23 mouse cellular contexts compared by ENCODE assay signal in the genomic region with DNA sequence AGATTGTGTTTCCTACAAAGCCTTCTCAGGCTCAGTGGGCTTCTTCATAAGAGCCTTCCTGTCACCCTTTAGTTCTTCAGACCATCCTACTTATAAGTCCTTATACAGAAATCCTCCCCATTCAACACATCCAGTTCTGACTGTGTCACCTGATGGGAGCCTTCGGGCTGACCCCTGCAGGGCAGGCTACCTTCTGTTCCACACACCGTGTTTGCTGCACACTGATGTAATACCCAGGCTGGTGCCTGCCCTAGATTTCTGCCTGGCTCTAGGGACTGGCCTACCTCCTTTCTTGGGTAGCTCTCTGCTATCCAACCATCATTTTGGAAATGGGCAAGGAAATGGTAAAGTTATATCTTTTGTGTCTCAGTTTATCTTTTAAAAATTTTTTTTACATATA. TPM values are rescaled to one million over a fixed set of nuclear protein-coding genes. Genes with fewer than 3 reads are reported as not detected.
DNase-seq lines count a peak whose midpoint lies in the region; ATAC-seq and TF ChIP-seq lines count a peak whose summit lies in the region.
"Had no signal": no experiment of that assay in that cellular context is flagged by ENCODE, and none has a peak within 500 bp of the region (broad histone marks: within the 10 kb centered on the region; RNA-seq: fewer than 3 reads in every experiment).

No protein-coding gene starts in this region.

- H3K4me3 ChIP-seq in embryonic fibroblast, embryonic 13.5 days (ENCODE audit: insufficient read depth, low read length), result no peak overlapping the region
- H3K4me3 ChIP-seq: heart, embryonic 13.5 days; hindbrain, embryonic 15.5 days; layer of hippocampus, adult 2 months; liver, embryonic 12.5 days had no signal

- H3K4me1 ChIP-seq in embryonic fibroblast, embryonic 13.5 days (ENCODE audit: control insufficient read depth, insufficient read depth, low read length), result peaks cover 2% of the 10 kb centered on the region; the same call in 1 of the 2 replicates
- H3K4me1 ChIP-seq: heart, embryonic 13.5 days; liver, embryonic 12.5 days had no signal

- ATAC-seq in cerebellum, adult (ENCODE audit: insufficient number of reproducible peaks, low FRiP score, low TSS enrichment), result peak; percentile 88
- ATAC-seq: forebrain, embryonic 14.5 days; inflammation-experienced regulatory T-cells, adult 6 months; liver, embryonic 12.5 days; liver, postnatal 0 days; lung, postnatal 0 days had no signal

- no peak for DNase-seq in cerebellum, postnatal 4 days (ENCODE audit: low spot score in 2 of 2)
- peak; percentile 83 for DNase-seq in cerebellum, adult 11-12 months
- DNase-seq in cerebellum, adult 9-11 months, result peak; percentile 86
- DNase-seq in urinary bladder, adult 2 months (ENCODE audit: low spot score), result no peak
- no peak for DNase-seq in adrenal gland, postnatal 25 days
- DNase-seq in retina, embryonic 14.5 days (ENCODE audit: low spot score), result no peak
- DNase-seq: adrenal gland, postnatal 10 days; gastrocnemius, postnatal 25 days; heart, postnatal 10 days; kidney, adult 18-20 months; liver, postnatal 0 days; lung, postnatal 4 days; midbrain, embryonic 14.5 days; thymus, postnatal 4 days had no signal

- TF ChIP-seq POLR2A in embryonic fibroblast, embryonic 13.5 days (IDR thresholded peaks at IDR 0.05; ENCODE audit: low read depth, low read length), result no peak

- H3K27ac ChIP-seq in embryonic fibroblast, embryonic 13.5 days (ENCODE audit: insufficient read depth, low read length), result 0 out of 2 replicates have a peak overlapping the region, but pooled peaks have one; percentile 5
- H3K27ac ChIP-seq: heart, embryonic 13.5 days; hindbrain, embryonic 15.5 days; layer of hippocampus, adult 2 months; liver, embryonic 12.5 days had no signal

- no peak for TF ChIP-seq CTCF in embryonic fibroblast, embryonic 13.5 days (IDR thresholded peaks at IDR 0.05; ENCODE audit: borderline replicate concordance, insufficient read depth, low read length)

RNA-seq across cellular contexts. Expression of a gene that starts 26.0 kb away (rescaled TPM):
- 26.4 and 28.1 TPM in 2 replicates for polyA plus RNA-seq in embryonic fibroblast, embryonic 13.5 days (2011; ENCODE audit: insufficient read length, low read depth, missing spikeins)
- 8.8 and 14.6 TPM in 2 replicates for polyA plus RNA-seq in urinary bladder, adult 2 months (2012; rRNA removed)
- total RNA-seq in adrenal gland, postnatal 25 days (2021), result 27.1 and 28.2 TPM in 2 replicates

Comparison
In these comparisons a context has a peak if more than half of its experiments do, and no peak if none do; other contexts are left out.
1. DNase-seq: peak in cerebellum, adult 11-12 months (single experiment) and cerebellum, adult 9-11 months (single experiment); none in cerebellum, postnatal 4 days (0 of 2), urinary bladder, adult 2 months (single experiment), adrenal gland, postnatal 25 days (single experiment) and retina, embryonic 14.5 days (single experiment).